Mouse (Mus musculus) layer of hippocampus, adult 2 months (tissue): Measurements from ENCODE around the gene Thada. TPM values are rescaled to one million over a fixed set of nuclear protein-coding genes. Genes with fewer than 3 reads are reported as not detected.

Experiments used
- DNase-seq, 2 experiments: peaks; one replicate each; pipeline ENCODE4 v3.0.0; 2022; ENCODE audit warnings: low spot score in 2 of 2
- H3K27ac ChIP-seq: fragments of 200-600 bp; 2 replicates; pipeline ENCODE4 v1.8.1; 2022
- H3K4me3 ChIP-seq: fragments of 200-600 bp; 2 replicates; pipeline ENCODE4 v1.8.1; 2022; ENCODE audit warnings: mild to moderate bottlenecking
- CTCF ChIP-seq: fragments of 200-600 bp; conservative IDR thresholded peaks from 2 replicates; pipeline ENCODE4 v1.8.1; 2022; ENCODE audit warnings: antibody characterized with exemption, mild to moderate bottlenecking, moderate library complexity
- total RNA-seq, 2 experiments: library from RNA; stranded (reverse); gene quantifications; 2 replicates each; pipeline ENCODE4 v1.2.3; 2021

Gene Thada
- total RNA-seq, 2 experiments from 2014 or later = 14.8 to 17.3 TPM

GRCm38 (mm10) chr17:84359810-84360209 is 106.2 kb downstream of the Thada start:
- no peak for TF ChIP-seq CTCF
- Histone ChIP-seq H3K4me3 (no peak overlapping the region), H3K27ac (no peak overlapping the region)
- DNase-seq = no peak

GRCm38 (mm10) chr17:84358951-84359644 is 106.9 kb downstream of the Thada start:
- H3K4me3 ChIP-seq = no peak overlapping the region
- DNase-seq = no peak
- peak; percentile 62 for TF ChIP-seq CTCF

GRCm38 (mm10) chr17:84357776-84358175 is 108.2 kb downstream of the Thada start:
- Histone ChIP-seq H3K27ac (no peak overlapping the region), H3K4me3 (no peak overlapping the region)
- no peak for DNase-seq
- no peak for TF ChIP-seq CTCF

More at GRCm38 (mm10) chr17:84358951-84359644, 106.9 kb downstream of the Thada start:
- H3K27ac ChIP-seq = no peak overlapping the region

- Histone ChIP-seq H3K27ac (peak overlapping the region; percentile 19; the same call in 1 of the 2 replicates), H3K4me3 (no peak overlapping the region)
- no peak for TF ChIP-seq CTCF
- no peak for DNase-seq
Observed at GRCm38 (mm10) chr17:84356056-84356887, 109.7 kb downstream of the Thada start.

GRCm38 (mm10) chr17:84355006-84355405 is 111.0 kb downstream of the Thada start:
- no peak overlapping the region for H3K27ac ChIP-seq
- no peak for TF ChIP-seq CTCF
- DNase-seq = no peak

GRCm38 (mm10) chr17:84353902-84354311 is 112.1 kb downstream of the Thada start:
- TF ChIP-seq CTCF = no peak

More at GRCm38 (mm10) chr17:84355006-84355405, 111.0 kb downstream of the Thada start:
- H3K4me3 ChIP-seq = no peak overlapping the region

GRCm38 (mm10) chr17:84353224-84353901 is 112.6 kb downstream of the Thada start:
- Histone ChIP-seq H3K27ac (peak overlapping the region; percentile 25; the same call in 1 of the 2 replicates), H3K4me3 (no peak overlapping the region)
- no peak for TF ChIP-seq CTCF
- DNase-seq = no peak

More at GRCm38 (mm10) chr17:84353902-84354311, 112.1 kb downstream of the Thada start:
- Histone ChIP-seq H3K4me3 (no peak overlapping the region), H3K27ac (peak overlapping the region; percentile 25; the same call in 1 of the 2 replicates)
- no peak for DNase-seq

- no peak overlapping the region for H3K27ac ChIP-seq
- no peak for DNase-seq
- no peak for TF ChIP-seq CTCF
- no peak overlapping the region for H3K4me3 ChIP-seq
Observed at GRCm38 (mm10) chr17:84352790-84353154, 113.2 kb downstream of the Thada start.

GRCm38 (mm10) chr17:84351912-84352789 is 113.9 kb downstream of the Thada start:
- H3K27ac ChIP-seq = no peak overlapping the region
- no peak for DNase-seq
- TF ChIP-seq CTCF = no peak
- no peak overlapping the region for H3K4me3 ChIP-seq

- no peak overlapping the region for H3K4me3 ChIP-seq
- TF ChIP-seq CTCF = no peak
- DNase-seq = no peak
- no peak overlapping the region for H3K27ac ChIP-seq
Observed at GRCm38 (mm10) chr17:84351276-84351675, 114.7 kb downstream of the Thada start.

GRCm38 (mm10) chr17:84348865-84349264 is 117.1 kb downstream of the Thada start:
- no peak overlapping the region for H3K27ac ChIP-seq
- DNase-seq = no peak
- no peak overlapping the region for H3K4me3 ChIP-seq
- TF ChIP-seq CTCF = no peak

- no peak for DNase-seq
- H3K27ac ChIP-seq = peak overlapping the region; percentile 0; the same call in 1 of the 2 replicates
- no peak overlapping the region for H3K4me3 ChIP-seq
- 0 out of 2 replicates have a peak, but pooled peaks have one; percentile 9 for TF ChIP-seq CTCF
Observed at GRCm38 (mm10) chr17:84342299-84342817, 123.6 kb downstream of the Thada start.
